Mouse (Mus musculus) urinary bladder, adult 18-20 months (tissue): ENCODE data around the gene Wsb1.
A peak's percentile ranks its signal among the peaks of the same experiment; 100 is the strongest.
"Not testable (repeated sequence)": the region's sequence is repeated elsewhere in the genome, so short reads cannot be mapped to it uniquely, and the experiment has no call there.

Experiments
- DNase-seq, 2 experiments: peaks; one replicate each; pipeline ENCODE4 v3.0.0; 2022; ENCODE audit warnings: low spot score in 2 of 2, mixed read lengths in 2 of 2

Gene Wsb1

DNA sequence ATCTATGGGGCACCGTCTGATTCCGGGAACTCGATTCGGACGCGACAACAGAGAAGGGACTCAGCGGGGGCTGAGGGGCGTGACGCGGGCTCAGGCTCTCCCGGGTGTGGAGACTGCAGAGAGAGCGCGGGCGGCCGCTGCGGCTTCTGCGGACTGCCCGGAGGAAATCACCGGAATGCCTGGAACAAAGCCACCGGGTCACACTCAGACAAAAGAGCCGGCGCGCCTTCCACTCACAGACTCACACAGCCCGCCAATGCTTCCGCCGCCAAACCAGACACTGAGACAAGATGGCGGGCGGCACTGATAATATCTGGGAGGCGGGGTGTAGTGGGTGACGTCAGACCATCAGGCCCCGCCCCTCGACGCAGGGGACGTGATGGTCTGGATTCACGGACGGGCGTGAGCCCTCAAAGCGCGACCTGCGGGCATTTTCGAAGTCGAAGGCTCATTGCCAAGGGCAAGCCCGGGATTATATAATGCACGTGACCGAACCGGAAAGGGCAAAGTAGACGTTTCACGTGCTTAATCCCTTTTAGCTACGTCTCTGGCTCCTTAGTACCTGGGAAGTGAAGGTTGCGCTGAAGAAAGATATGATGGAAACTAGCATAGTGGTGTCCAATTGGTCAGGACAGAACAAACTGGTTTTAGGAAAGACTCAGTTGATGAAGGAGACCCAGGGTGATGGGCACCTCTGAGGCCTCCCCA lies at the start of gene Wsb1:
Wsb1 (minus strand) TSS at position 281 of the 708 bp plus-strand sequence.
- peak; percentile 87 to 90 for DNase-seq

GRCm38 (mm10) chr11:79304245-79304644 lies 49.8 kb upstream of the Wsb1 start:
- not testable (repeated sequence) for DNase-seq

DNA sequence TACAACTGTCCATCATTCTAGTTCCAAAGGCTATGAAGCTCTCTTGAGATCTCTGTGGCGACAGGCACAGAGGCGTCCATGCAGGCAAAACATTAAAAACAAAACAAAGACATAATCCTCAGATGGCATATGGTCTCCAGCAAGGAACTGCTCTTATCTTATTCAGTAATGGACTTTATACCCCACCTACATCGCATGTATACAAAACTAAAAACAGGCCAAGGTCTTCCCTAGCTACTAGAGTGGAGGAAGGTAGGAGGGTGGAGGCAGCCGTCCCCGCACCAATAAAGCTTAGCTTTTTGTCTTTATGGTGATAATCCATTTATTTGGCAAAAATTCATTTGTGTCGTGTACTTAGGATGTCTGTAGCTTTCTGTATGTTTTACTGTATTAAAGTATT lies 48.6 kb upstream of the Wsb1 start:
- no peak for DNase-seq

GRCm38 (mm10) chr11:79299719-79300431 lies 45.4 kb upstream of the Wsb1 start:
- DNase-seq: no peak

DNA sequence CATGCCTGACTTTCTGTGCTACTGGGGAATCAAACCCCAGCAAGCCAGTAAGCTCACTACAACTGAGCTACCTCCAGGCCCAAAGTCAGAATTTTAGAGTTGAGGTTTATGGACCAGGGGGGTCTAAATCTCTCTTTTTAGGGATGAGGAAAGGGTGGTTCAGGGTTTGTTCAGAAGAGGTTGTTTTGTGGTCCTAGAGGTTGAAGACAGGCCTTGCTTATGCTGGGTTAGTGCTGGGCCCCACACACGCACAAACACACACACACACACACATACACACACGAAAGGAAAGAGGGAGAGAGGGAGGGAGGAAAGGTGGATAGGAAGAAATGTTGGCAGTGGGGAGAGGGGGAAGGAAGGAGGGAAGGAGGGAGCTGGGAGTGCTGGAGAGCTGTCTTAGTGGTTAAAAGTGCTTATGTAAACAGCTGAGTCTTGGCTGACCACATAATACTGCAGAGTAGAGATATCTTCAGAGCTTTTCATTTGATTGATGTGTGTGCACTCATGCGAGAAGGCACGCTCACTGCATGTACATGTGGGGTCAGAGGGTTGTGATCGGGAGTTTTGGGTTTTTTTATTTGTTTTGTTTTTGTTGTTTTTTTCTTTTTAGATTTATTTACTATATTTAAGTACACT lies 42.5 kb upstream of the Wsb1 start, which contains the start of gene Gm9964:
Gm9964 (minus strand) TSS at position 51 of the 636 bp plus-strand sequence.
- DNase-seq: no peak

DNA sequence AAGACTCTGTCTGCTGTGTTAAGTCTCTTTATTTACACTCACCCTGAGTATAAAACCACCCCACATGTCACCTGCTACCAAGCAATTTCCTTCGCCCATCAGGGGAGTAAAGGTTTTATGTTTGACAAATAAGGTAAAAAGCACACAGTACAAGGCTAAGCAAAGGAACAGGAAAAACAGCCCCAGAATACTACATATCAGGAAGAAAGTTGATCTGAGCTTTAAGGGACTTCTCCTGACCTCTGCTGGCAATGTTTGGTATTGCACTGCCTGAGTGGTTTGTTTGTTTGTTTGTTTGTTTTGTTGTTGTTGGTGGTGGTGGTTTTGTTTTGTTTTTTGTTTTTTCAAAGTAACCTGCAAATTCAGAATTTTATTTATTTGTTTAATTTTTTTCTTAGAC lies 41.7 kb upstream of the Wsb1 start:
- DNase-seq: no peak

DNA sequence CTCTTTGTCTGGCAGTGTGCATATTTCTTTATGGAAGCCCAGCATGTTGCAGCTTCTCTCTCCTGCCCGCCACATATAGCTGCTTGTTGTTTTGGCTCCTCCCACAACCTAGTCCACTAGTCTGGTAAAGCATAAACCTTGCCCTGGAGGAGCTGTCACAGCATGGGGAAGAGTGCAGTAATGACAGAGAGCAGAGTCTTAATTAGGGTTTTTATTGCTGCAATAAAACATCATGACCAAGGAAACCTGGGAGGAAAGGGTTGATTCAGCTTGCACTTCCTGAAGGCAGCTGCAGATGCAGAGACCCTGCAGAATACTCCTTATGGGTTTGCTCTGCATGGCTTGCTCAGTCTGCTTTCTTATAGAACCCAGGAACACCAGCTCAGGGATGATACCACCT lies 39.5 kb upstream of the Wsb1 start:
- no peak for DNase-seq

- DNase-seq: no peak
Measured at GRCm38 (mm10) chr11:79293025-79293424, 38.6 kb upstream of the Wsb1 start.

- no peak for DNase-seq
Measured at GRCm38 (mm10) chr11:79292130-79292529, 37.7 kb upstream of the Wsb1 start.

- no peak for DNase-seq
Measured at GRCm38 (mm10) chr11:79291651-79292050, 37.2 kb upstream of the Wsb1 start.

- DNase-seq: no peak
Measured at GRCm38 (mm10) chr11:79290473-79290872, 36.0 kb upstream of the Wsb1 start.

DNA sequence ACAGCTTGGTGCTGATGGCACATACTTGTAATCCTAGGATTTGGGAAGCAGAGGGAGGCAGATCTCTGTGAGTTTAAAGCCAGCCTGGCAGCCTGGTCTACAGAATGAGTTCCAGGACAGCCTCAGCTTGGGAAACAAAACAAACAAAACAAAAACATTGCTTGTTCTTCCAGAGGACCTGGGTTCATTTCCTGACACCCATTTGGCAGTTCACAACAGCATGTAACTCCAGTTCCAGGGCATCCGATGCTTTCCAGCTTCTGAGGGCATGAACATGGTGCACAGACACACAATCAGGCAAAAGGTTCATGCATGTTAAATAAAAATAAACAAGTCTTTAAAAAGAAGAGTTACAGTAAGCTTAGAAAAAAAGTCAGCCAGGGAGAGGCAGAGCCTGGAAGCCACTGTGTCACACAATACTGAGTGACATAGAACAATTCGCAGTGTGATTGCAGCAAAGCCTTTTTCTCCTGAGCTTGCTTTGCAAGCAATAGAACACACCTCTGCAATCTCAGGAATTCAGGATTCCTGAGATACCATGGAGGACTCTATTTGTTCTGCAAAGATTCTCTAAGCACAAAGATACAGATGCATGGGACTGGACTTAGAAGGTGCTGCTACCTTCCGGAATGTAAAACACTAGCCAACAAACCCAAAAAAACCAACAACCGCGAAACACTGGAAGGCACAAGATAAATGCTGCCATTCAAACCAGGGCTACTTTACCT lies 34.6 kb upstream of the Wsb1 start:
- DNase-seq: no peak

DNA sequence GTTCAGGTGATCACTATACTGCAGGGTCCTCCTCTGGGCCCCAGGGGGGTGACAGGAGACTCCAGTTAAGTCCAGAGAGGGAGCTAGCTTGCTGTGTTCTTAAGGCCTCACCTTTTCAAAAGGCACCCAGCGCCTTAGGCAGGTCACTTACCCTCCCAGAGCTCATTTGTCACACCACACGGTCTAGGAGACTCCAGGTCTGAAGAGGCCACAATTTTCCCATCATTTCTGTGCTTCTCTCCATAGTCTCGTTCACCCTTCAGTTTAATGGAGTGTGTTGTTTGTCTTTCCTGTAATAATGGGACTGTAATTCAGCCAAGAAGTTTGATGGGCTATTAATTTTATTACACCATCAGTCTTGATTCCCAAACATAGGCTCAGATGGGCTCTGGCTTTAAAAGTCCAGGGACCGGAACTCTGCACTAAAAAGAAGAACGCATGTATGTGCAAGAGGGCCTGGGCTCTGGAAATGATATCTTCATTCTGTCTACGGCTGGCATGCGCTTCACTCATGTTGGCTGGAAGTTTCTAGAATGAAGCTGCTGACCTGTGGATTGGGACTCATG lies 33.9 kb upstream of the Wsb1 start:
- DNase-seq: no peak

GRCm38 (mm10) chr11:79287447-79287846 lies 33.0 kb upstream of the Wsb1 start:
- DNase-seq: no peak

- DNase-seq: no peak
Measured at GRCm38 (mm10) chr11:79286305-79286799, 31.9 kb upstream of the Wsb1 start.

GRCm38 (mm10) chr11:79283350-79284030 lies 29.0 kb upstream of the Wsb1 start:
- DNase-seq: no peak

DNA sequence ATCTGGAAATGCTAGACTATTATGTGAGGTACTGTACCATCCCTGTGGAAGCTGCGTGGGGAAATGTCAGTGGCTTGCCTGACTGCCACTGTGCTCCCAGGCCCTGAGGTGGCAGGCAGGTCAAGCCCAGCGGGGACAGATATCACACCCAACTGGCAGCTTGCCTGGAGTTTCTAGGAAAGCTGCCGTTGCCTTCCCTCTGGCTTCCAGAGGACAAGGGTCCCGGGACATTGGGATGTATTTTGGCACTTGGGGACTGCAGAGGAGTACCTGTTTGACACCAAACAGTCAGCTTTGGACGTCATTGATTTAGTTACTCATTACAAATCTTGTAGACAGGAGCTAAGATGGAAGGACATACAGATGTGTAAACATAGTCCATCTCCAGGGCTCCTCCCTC lies 26.9 kb upstream of the Wsb1 start:
- no peak for DNase-seq

DNA sequence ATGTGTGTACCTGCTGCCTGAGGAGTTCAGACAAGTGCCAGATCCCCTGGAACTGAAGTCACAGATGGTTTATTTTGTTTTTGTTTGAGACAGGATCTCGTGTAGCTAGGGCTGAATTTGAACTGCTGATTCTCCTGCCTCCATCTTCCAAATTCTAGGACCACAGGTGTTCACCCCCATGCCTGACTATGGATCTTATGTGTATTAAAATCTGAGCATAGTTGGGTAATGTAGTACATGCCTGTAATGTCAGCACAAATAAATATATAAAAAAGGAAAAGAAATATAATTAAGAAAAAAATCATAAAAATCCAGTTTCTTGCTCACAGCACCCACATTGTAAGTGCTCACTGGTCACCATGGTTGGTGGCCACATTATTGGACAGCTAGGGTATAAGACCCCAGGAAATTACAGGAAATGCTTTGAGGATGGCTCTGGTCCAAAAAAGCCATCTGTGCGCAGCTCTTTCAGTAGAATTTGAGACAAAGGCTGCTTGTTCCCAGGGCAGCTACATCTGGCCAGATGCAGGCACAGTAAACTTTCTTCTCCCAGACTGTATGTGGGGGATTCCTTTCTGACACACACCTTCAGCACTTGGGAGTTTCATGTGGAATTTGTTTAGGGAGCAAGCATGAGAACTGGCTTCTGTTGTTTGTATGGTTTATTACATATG lies 25.4 kb upstream of the Wsb1 start:
- no peak for DNase-seq

DNA sequence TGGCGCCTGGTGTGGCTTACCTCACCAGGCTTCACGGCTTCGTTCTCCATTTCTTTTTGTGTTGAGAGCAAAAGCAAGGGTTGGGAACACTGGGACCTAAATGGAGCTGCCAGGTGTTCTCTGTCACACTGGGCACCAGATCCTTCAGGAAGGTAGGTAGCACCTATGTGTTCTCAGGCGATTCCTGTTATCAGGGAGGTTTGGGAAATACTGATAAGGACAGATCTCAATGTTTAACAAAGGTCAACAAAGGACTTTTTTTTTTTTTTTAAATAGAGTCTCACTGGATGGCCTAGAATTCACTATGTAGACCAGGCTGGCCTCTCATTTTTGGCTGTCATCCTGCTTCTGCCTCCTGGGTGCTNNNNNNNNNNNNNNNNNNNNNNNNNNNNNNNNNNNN lies 19.3 kb upstream of the Wsb1 start:
- DNase-seq: no peak

DNA sequence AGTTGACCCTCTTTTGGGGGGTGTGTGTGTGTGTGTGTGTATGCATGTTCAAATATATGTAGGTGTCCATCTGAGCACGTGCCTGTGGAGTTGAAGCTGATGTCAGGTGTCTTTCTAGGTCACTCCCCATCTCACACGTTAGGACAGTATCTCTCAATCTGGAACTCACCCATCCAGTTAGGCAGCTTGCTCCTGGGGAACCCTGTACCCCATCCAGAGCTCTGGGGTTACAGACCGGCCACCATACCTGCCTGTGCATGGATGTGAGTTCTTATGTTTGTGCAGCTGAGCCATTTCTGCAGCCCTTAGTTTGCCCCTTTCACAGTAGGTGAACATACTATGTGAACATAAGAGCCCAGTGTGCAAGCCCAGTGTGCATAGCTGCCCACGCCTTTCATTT lies 18.6 kb upstream of the Wsb1 start:
- no peak for DNase-seq
